Mouse (Mus musculus) spleen, postnatal 14 days (tissue): ENCODE results near the gene Armc3.

ENCODE experiments used
- DNase-seq, 2 experiments: peaks; one replicate each; pipeline ENCODE4 v3.0.0; 2021 to 2022; ENCODE audit warnings: low spot score in 2 of 2

Gene Armc3

GRCm38 (mm10) chr2:19198452-19199365 is at the start of gene Armc3:
Armc3 (plus strand) TSS chr2:19199302.
- no peak for DNase-seq

- no peak for DNase-seq
Measured at GRCm38 (mm10) chr2:19152687-19153086, 46.4 kb upstream of the Armc3 start.

- DNase-seq = peak in 1 of 2 experiments; percentile 7
Measured at GRCm38 (mm10) chr2:19156176-19156575, 42.9 kb upstream of the Armc3 start.

- DNase-seq = no peak
Measured at GRCm38 (mm10) chr2:19159539-19159938, 39.6 kb upstream of the Armc3 start.

- no peak for DNase-seq
Measured at GRCm38 (mm10) chr2:19160368-19161114, 38.6 kb upstream of the Armc3 start.

GRCm38 (mm10) chr2:19164234-19164633 is 34.9 kb upstream of the Armc3 start:
- DNase-seq = no peak

- no peak for DNase-seq
Measured at GRCm38 (mm10) chr2:19176827-19177236, 22.3 kb upstream of the Armc3 start.

GRCm38 (mm10) chr2:19199366-19199853 is 308 bp downstream of the Armc3 start:
- no peak for DNase-seq

GRCm38 (mm10) chr2:19200112-19200511 is 1.0 kb downstream of the Armc3 start:
- DNase-seq = no peak

- DNase-seq = no peak
Measured at GRCm38 (mm10) chr2:19201682-19202081, 2.6 kb downstream of the Armc3 start.

- no peak for DNase-seq
Measured at GRCm38 (mm10) chr2:19234305-19234704, 35.2 kb downstream of the Armc3 start.

GRCm38 (mm10) chr2:19235193-19235592 is 36.1 kb downstream of the Armc3 start:
- DNase-seq = no peak

- no peak for DNase-seq
Measured at GRCm38 (mm10) chr2:19235614-19236013, 36.5 kb downstream of the Armc3 start.

- no peak for DNase-seq
Measured at GRCm38 (mm10) chr2:19238771-19239170, 39.7 kb downstream of the Armc3 start.

- DNase-seq = no peak
Measured at GRCm38 (mm10) chr2:19249611-19250010, 50.5 kb downstream of the Armc3 start.

- DNase-seq = no peak
Measured at GRCm38 (mm10) chr2:19255037-19255436, 55.9 kb downstream of the Armc3 start.

GRCm38 (mm10) chr2:19257255-19257654 is 58.2 kb downstream of the Armc3 start:
- no peak for DNase-seq

GRCm38 (mm10) chr2:19260399-19260798 is 61.3 kb downstream of the Armc3 start:
- DNase-seq = no peak

GRCm38 (mm10) chr2:19263375-19263774 is 64.3 kb downstream of the Armc3 start:
- DNase-seq = no peak

GRCm38 (mm10) chr2:19265834-19266233 is 66.7 kb downstream of the Armc3 start:
- no peak for DNase-seq

GRCm38 (mm10) chr2:19267396-19267795 is 68.3 kb downstream of the Armc3 start:
- no peak for DNase-seq

GRCm38 (mm10) chr2:19269955-19270354 is 70.9 kb downstream of the Armc3 start:
- DNase-seq = no peak

- DNase-seq = no peak
Measured at GRCm38 (mm10) chr2:19270709-19271120, 71.6 kb downstream of the Armc3 start.
